Mouse (Mus musculus): ENCODE data around the gene Olfr1512. TPM values are rescaled to one million over a fixed set of nuclear protein-coding genes. Genes with fewer than 3 reads are reported as not detected.
A peak's percentile ranks its signal among the peaks of the same experiment; 100 is the strongest.
"Not testable (repeated sequence)": the region's sequence is repeated elsewhere in the genome, so short reads cannot be mapped to it uniquely, and the experiment has no call there.

Olfr1512 gene
- polyA plus RNA-seq (2015; fragmentation: Nextera tagmentation; extraction: Ambion mirVana): 0.21 TPM in 1 of 2 replicates, not detected in the other

- H3K27ac ChIP-seq (ENCODE audit: low read depth, low read length): no peak within 1 kb of the TSS
- no peak within 1 kb of the TSS for H3K4me2 ChIP-seq (ENCODE audit: low read length)
- no peaks in the 10 kb centered on the region for H3K9me3 ChIP-seq (ENCODE audit: control insufficient read depth, low read length)
- 78% methylated on average over 2 of the region's 2 CpGs for WGBS
- H3K4me1 ChIP-seq (ENCODE audit: control insufficient read depth, insufficient read depth, low read depth, low read length): no peaks in the 10 kb centered on the region
- no peaks in the 10 kb centered on the region for H3K36me3 ChIP-seq (ENCODE audit: control insufficient read depth, insufficient read depth, low read length)
- no peak within 1 kb of the TSS for H3K9ac ChIP-seq (ENCODE audit: low read depth, low read length)
- H3K4me3 ChIP-seq (ENCODE audit: low read length): no peak within 1 kb of the TSS
- no peak for ATAC-seq
- no peaks in the 10 kb centered on the region for H3K27me3 ChIP-seq (replicated peaks; ENCODE audit: control insufficient read depth, insufficient read depth, low read length)
Measured at GRCm38 (mm10) chr14:52379068-52379467, at the start of gene Olfr1512. Olfr1512 (minus strand) TSS chr14:52379168.

GRCm38 (mm10) chr14:52427686-52428085 is 48.7 kb upstream of the Olfr1512 start:
- ATAC-seq: no peak

GRCm38 (mm10) chr14:52414273-52414672 is 35.3 kb upstream of the Olfr1512 start, which contains the start of gene Olfr1510:
Olfr1510 (minus strand) TSS chr14:52414373.
- Histone ChIP-seq H3K4me3 (ENCODE audit: low read length) (no peak within 1 kb of the TSS), H3K36me3 (ENCODE audit: control insufficient read depth, insufficient read depth, low read length) (no peaks in the 10 kb centered on the region), H3K9ac (ENCODE audit: low read depth, low read length) (no peak within 1 kb of the TSS), H3K27me3 (replicated peaks; ENCODE audit: control insufficient read depth, insufficient read depth, low read length) (no peaks in the 10 kb centered on the region), H3K4me1 (ENCODE audit: control insufficient read depth, insufficient read depth, low read depth, low read length) (no peaks in the 10 kb centered on the region), H3K9me3 (ENCODE audit: control insufficient read depth, low read length) (no peaks in the 10 kb centered on the region), H3K4me2 (ENCODE audit: low read length) (no peak within 1 kb of the TSS), H3K27ac (ENCODE audit: low read depth, low read length) (no peak within 1 kb of the TSS)
- 92% methylated on average over 3 of the region's 3 CpGs for whole genome bisulfite sequencing
- ATAC-seq: no peak

More at GRCm38 (mm10) chr14:52427686-52428085, 48.7 kb upstream of the Olfr1512 start:
- H3K27me3 ChIP-seq (replicated peaks; ENCODE audit: control insufficient read depth, insufficient read depth, low read length): no peaks in the 10 kb centered on the region
- no peak overlapping the region for H3K27ac ChIP-seq (ENCODE audit: low read depth, low read length)
- H3K9me3 ChIP-seq (ENCODE audit: control insufficient read depth, low read length): no peaks in the 10 kb centered on the region
- no peak overlapping the region for H3K9ac ChIP-seq (ENCODE audit: low read depth, low read length)
- H3K4me1 ChIP-seq (ENCODE audit: control insufficient read depth, insufficient read depth, low read depth, low read length): no peaks in the 10 kb centered on the region
- no peaks in the 10 kb centered on the region for H3K36me3 ChIP-seq (ENCODE audit: control insufficient read depth, insufficient read depth, low read length)
- H3K4me2 ChIP-seq (ENCODE audit: low read length): no peak overlapping the region
- no peak overlapping the region for H3K4me3 ChIP-seq (ENCODE audit: low read length)
- WGBS: 88% methylated on average over 1 of the region's 1 CpGs

GRCm38 (mm10) chr14:52410142-52410919 is 31.4 kb upstream of the Olfr1512 start:
- WGBS: 85% methylated on average over 7 of the region's 10 CpGs
- not testable (repeated sequence) for H3K27me3 ChIP-seq (replicated peaks; ENCODE audit: control insufficient read depth, insufficient read depth, low read length); ATAC-seq; H3K27ac ChIP-seq (ENCODE audit: low read depth, low read length); H3K9ac ChIP-seq (ENCODE audit: low read depth, low read length); H3K4me3 ChIP-seq (ENCODE audit: low read length); H3K4me2 ChIP-seq (ENCODE audit: low read length); H3K36me3 ChIP-seq (ENCODE audit: control insufficient read depth, insufficient read depth, low read length); H3K4me1 ChIP-seq (ENCODE audit: control insufficient read depth, insufficient read depth, low read depth, low read length); H3K9me3 ChIP-seq (ENCODE audit: control insufficient read depth, low read length)

GRCm38 (mm10) chr14:52397279-52397678 is 18.3 kb upstream of the Olfr1512 start, which contains the start of gene Olfr1511:
Olfr1511 (minus strand) TSS chr14:52397379.
- ATAC-seq: no peak
- H3K4me2 ChIP-seq (ENCODE audit: low read length): no peak within 1 kb of the TSS
- WGBS: 85% methylated on average over 4 of the region's 4 CpGs
- no peaks in the 10 kb centered on the region for H3K9me3 ChIP-seq (ENCODE audit: control insufficient read depth, low read length)
- no peaks in the 10 kb centered on the region for H3K27me3 ChIP-seq (replicated peaks; ENCODE audit: control insufficient read depth, insufficient read depth, low read length)
- no peaks in the 10 kb centered on the region for H3K4me1 ChIP-seq (ENCODE audit: control insufficient read depth, insufficient read depth, low read depth, low read length)
- no peaks in the 10 kb centered on the region for H3K36me3 ChIP-seq (ENCODE audit: control insufficient read depth, insufficient read depth, low read length)
- no peak within 1 kb of the TSS for H3K4me3 ChIP-seq (ENCODE audit: low read length)
- H3K9ac ChIP-seq (ENCODE audit: low read depth, low read length): no peak within 1 kb of the TSS
- H3K27ac ChIP-seq (ENCODE audit: low read depth, low read length): no peak within 1 kb of the TSS

GRCm38 (mm10) chr14:52390084-52390848 is 11.3 kb upstream of the Olfr1512 start:
- ATAC-seq; H3K4me1 ChIP-seq (ENCODE audit: control insufficient read depth, insufficient read depth, low read depth, low read length); H3K9ac ChIP-seq (ENCODE audit: low read depth, low read length); H3K27me3 ChIP-seq (replicated peaks; ENCODE audit: control insufficient read depth, insufficient read depth, low read length); H3K4me2 ChIP-seq (ENCODE audit: low read length); H3K27ac ChIP-seq (ENCODE audit: low read depth, low read length); H3K9me3 ChIP-seq (ENCODE audit: control insufficient read depth, low read length); H3K4me3 ChIP-seq (ENCODE audit: low read length); H3K36me3 ChIP-seq (ENCODE audit: control insufficient read depth, insufficient read depth, low read length): not testable (repeated sequence)
- WGBS: 85% methylated on average over 8 of the region's 9 CpGs

GRCm38 (mm10) chr14:52368741-52369140 is 10.2 kb downstream of the Olfr1512 start:
- Histone ChIP-seq H3K4me2 (ENCODE audit: low read length) (no peak overlapping the region), H3K27ac (ENCODE audit: low read depth, low read length) (no peak overlapping the region), H3K36me3 (ENCODE audit: control insufficient read depth, insufficient read depth, low read length) (no peaks in the 10 kb centered on the region), H3K4me3 (ENCODE audit: low read length) (no peak overlapping the region), H3K9me3 (ENCODE audit: control insufficient read depth, low read length) (no peaks in the 10 kb centered on the region), H3K27me3 (replicated peaks; ENCODE audit: control insufficient read depth, insufficient read depth, low read length) (no peaks in the 10 kb centered on the region), H3K4me1 (ENCODE audit: control insufficient read depth, insufficient read depth, low read depth, low read length) (no peaks in the 10 kb centered on the region), H3K9ac (ENCODE audit: low read depth, low read length) (no peak overlapping the region)
- ATAC-seq: no peak
- WGBS: 90% methylated on average over 3 of the region's 3 CpGs

GRCm38 (mm10) chr14:52356308-52356707 is 22.7 kb downstream of the Olfr1512 start, which contains the start of gene Olfr1513:
Olfr1513 (minus strand) TSS chr14:52356408.
- Histone ChIP-seq H3K4me1 (ENCODE audit: control insufficient read depth, insufficient read depth, low read depth, low read length) (no peaks in the 10 kb centered on the region), H3K4me2 (ENCODE audit: low read length) (no peak within 1 kb of the TSS), H3K9ac (ENCODE audit: low read depth, low read length) (no peak within 1 kb of the TSS), H3K4me3 (ENCODE audit: low read length) (no peak within 1 kb of the TSS), H3K36me3 (ENCODE audit: control insufficient read depth, insufficient read depth, low read length) (no peaks in the 10 kb centered on the region), H3K9me3 (ENCODE audit: control insufficient read depth, low read length) (no peaks in the 10 kb centered on the region), H3K27me3 (replicated peaks; ENCODE audit: control insufficient read depth, insufficient read depth, low read length) (no peaks in the 10 kb centered on the region), H3K27ac (ENCODE audit: low read depth, low read length) (no peak within 1 kb of the TSS)
- no peak for ATAC-seq
- WGBS: 82% methylated on average over 4 of the region's 4 CpGs

- H3K4me2 ChIP-seq (ENCODE audit: low read length): peak overlapping the region; percentile 61
- peak overlapping the region; percentile 52 for H3K27ac ChIP-seq (ENCODE audit: low read depth, low read length)
- peak overlapping the region; percentile 37 for H3K4me3 ChIP-seq (ENCODE audit: low read length)
- no peak for ATAC-seq
- peak overlapping the region; percentile 63 for H3K9ac ChIP-seq (ENCODE audit: low read depth, low read length)
- no peaks in the 10 kb centered on the region; the same call in 1 of the 2 replicates for H3K4me1 ChIP-seq (ENCODE audit: control insufficient read depth, insufficient read depth, low read depth, low read length)
- H3K36me3 ChIP-seq (ENCODE audit: control insufficient read depth, insufficient read depth, low read length): no peaks in the 10 kb centered on the region
- H3K9me3 ChIP-seq (ENCODE audit: control insufficient read depth, low read length): no peaks in the 10 kb centered on the region; the same call in 1 of the 2 replicates
- 73% methylated on average over 6 of the region's 6 CpGs for WGBS
- H3K27me3 ChIP-seq (replicated peaks; ENCODE audit: control insufficient read depth, insufficient read depth, low read length): no peaks in the 10 kb centered on the region
Measured at GRCm38 (mm10) chr14:52339512-52339852, 39.5 kb downstream of the Olfr1512 start.
